Mouse (Mus musculus) testis, adult 2 months (tissue): ENCODE measurements around the gene Pigt. TPM values are rescaled to one million over a fixed set of nuclear protein-coding genes. Genes with fewer than 3 reads are reported as not detected.

Experiments used
- H3K27ac ChIP-seq: fragments of 200-500 bp; 2 replicates; pipeline ENCODE4 v1.5.1; 2012; ENCODE audit warnings: low read depth, low read length; ENCODE audit not compliant: control insufficient read depth, insufficient read depth
- H3K27me3 ChIP-seq: fragments of 200-500 bp; 2 replicates; pipeline ENCODE4 v1.6.1; 2012; ENCODE audit warnings: mild to moderate bottlenecking, low read length, moderate library complexity; ENCODE audit not compliant: control insufficient read depth, insufficient read depth
- H3K36me3 ChIP-seq: fragments of 200-500 bp; 2 replicates; pipeline ENCODE4 v1.6.1; 2012; ENCODE audit warnings: mild to moderate bottlenecking, low read length; ENCODE audit not compliant: control insufficient read depth, insufficient read depth
- H3K4me1 ChIP-seq: fragments of 200-500 bp; 2 replicates; pipeline ENCODE4 v1.6.1; 2012; ENCODE audit warnings: low read length; ENCODE audit not compliant: control insufficient read depth, insufficient read depth
- H3K4me3 ChIP-seq: fragments of 200-500 bp; 2 replicates; pipeline ENCODE4 v1.5.1; 2012; ENCODE audit warnings: low read depth, mild to moderate bottlenecking, low read length, moderate library complexity, mixed read lengths; ENCODE audit not compliant: control insufficient read depth
- CTCF ChIP-seq: fragments of 200-500 bp; IDR thresholded peaks from 2 replicates; pipeline ENCODE4 v1.5.1; 2012; ENCODE audit warnings: low read depth, mild to moderate bottlenecking, inconsistent platforms, low read length, moderate library complexity; ENCODE audit not compliant: control insufficient read depth, insufficient read depth, insufficient replicate concordance
- POLR2A ChIP-seq: fragments of 200-500 bp; IDR thresholded peaks from 2 replicates; pipeline ENCODE4 v1.6.1; 2012; ENCODE audit warnings: low read depth, mild to moderate bottlenecking, inconsistent platforms, low read length, moderate library complexity; ENCODE audit not compliant: control insufficient read depth
- polyA plus RNA-seq: library from polyadenylated mRNA; depleted of rRNA; stranded (reverse); fragments of >200 nt; gene quantifications from 2 replicates; pipeline ENCODE4 v1.2.3, GENCODE M21; 2012

Pigt gene
- polyA plus RNA-seq, 1 experiment: 85.6 TPM

DNA sequence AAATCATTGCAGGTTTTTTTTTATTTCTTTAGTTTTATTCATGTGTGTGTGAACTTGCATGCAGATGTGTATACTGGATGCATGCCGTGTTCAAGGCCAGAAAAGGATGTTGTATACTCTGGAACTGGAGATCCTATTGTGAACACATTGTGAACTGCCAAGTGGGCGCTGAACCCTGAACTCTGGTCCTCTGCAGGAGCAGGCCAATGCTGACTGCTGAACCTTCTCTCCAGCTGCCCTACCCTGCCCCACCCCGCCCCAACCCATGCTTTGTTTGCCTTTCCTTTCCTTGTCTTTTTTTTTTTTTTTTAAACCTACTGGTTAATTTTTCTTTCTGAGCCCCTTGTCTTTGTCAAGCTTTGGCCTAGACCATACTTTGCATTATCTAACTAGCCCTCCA lies 17.6 kb downstream of the Pigt start:
- no peaks in the 10 kb centered on the region for H3K36me3 ChIP-seq
- no peaks in the 10 kb centered on the region for H3K27me3 ChIP-seq
- no peak for TF ChIP-seq POLR2A
- H3K4me1 ChIP-seq: no peaks in the 10 kb centered on the region
- H3K27ac ChIP-seq: no peak overlapping the region
- no peak overlapping the region for H3K4me3 ChIP-seq

DNA sequence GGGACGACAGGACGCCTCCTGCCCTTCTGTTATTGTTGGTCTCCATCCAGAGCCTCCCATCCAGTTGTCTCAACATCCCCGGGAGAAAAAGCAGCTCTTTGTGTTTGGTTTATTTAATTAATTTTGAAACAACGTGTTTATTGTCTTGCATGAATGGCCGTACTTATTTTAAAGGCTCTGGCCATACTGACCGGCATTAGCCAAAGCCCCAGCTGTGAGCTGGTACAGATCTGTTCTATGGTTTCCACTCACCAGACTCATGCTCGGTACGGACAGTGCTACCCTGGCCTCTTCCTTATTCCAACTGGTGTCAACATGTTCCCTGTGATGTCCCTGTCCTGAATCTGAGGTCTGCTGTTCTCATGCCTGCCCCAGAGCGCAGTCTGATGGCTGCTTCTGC lies 18.6 kb downstream of the Pigt start:
- Histone ChIP-seq H3K4me3 (no peak overlapping the region), H3K4me1 (no peaks in the 10 kb centered on the region), H3K27me3 (no peaks in the 10 kb centered on the region), H3K27ac (no peak overlapping the region), H3K36me3 (no peaks in the 10 kb centered on the region)
- TF ChIP-seq CTCF (no peak), POLR2A (no peak)

DNA sequence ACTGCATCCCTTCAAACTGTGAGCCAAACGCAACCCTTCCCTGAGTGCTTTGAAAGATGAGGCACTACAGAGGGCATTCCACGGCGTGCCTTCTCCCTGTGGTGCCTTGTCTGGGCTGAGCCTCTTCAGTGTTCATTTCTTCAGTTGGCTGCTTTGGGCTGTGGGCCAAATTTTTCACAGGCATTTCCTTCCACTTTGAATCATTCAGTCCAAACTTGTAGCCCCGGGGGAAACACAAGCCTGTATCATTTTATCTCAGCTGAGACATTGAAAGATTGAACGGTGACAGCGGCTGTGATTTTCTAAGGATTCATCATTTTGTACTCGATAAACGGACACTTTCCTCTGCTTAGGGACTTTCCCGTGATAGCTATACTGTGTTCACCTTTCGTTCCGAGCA lies 19.3 kb downstream of the Pigt start:
- Histone ChIP-seq H3K27ac (no peak overlapping the region), H3K4me3 (no peak overlapping the region), H3K36me3 (no peaks in the 10 kb centered on the region), H3K4me1 (no peaks in the 10 kb centered on the region), H3K27me3 (no peaks in the 10 kb centered on the region)
- TF ChIP-seq CTCF (no peak), POLR2A (no peak)

DNA sequence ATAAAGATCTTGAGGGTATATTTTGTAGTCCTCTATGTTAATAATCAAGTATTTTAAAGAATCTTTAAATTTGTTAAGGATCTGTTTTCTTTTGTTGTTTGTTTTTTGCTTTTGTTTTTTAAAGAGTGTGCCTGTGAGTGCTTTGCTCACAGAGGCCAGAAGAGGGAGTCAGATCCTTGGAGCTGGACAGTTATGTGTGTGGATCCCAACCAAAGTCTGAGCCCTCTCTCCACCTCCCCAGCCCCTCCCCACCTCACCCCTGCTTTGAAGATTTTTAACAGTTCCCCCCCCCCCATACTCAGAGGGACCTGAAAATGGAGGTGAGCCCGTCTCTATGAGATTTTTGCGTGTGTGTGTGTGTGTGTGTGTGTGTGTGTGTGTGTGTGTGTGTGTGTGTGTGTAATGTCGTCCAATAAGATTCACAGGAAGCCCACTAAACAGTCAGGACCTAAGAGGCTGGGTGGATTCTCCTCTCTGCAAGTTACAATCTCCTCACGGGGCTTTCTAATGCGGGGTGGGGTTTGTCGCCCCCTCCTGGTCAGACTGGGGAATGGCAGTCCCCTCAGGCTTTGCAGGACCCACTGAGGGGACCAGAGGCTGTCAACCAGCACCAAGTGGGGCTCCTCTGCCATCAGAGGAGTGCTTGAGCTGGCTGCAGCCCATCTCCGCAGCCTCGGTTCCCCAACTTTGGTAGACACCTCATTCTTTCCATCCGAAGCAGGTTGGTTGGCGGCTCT lies 20.3 kb downstream of the Pigt start:
- Histone ChIP-seq H3K27ac (no peak overlapping the region), H3K27me3 (no peaks in the 10 kb centered on the region), H3K4me1 (no peaks in the 10 kb centered on the region), H3K4me3 (no peak overlapping the region), H3K36me3 (no peaks in the 10 kb centered on the region)
- TF ChIP-seq CTCF (peak; percentile 96), POLR2A (no peak)

DNA sequence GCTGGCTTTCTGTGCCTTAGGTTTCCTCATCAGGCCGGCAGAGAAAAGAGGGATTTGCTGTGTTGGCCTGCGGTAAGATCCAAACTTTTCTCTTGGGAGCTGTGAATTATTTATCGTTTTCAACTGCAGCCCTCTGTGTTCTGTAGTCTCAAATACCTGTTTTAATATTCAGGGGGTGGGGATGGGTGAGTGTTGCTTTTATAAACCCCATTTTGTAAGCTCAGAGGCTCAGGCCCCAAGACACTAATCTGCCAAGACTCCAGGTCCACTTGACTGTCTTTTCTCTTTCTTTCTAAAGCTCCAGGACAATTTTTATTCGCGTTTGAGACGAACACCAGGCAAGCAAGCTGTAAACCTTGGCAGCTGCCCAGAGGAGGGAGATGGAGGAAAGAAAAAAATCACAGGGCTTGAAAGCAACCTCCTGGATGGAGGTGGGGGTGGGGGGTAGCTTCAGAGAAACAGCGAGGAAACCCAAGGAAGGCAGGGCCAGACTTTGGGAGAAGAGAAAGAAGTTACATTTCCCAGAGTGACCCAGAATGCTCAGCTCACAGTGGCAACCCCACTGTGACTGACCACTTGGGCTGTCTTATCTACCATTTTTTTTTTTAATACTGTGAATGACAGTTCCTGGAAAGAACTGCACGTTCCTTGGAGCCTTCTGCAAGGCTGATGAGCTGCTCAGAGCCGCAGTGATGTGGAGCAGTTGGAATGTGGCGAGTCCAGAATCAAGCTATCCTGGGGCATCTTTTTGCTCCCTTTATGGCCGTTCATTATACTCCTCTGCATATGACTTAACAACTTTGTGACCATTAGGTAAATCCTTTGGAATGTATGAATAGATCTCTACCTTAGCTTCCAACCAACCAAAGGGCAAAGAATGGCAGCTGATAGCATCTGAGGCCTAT lies 21.2 kb downstream of the Pigt start:
- H3K27ac ChIP-seq: no peak overlapping the region
- H3K27me3 ChIP-seq: no peaks in the 10 kb centered on the region
- TF ChIP-seq POLR2A: no peak
- TF ChIP-seq CTCF: no peak
- no peaks in the 10 kb centered on the region for H3K36me3 ChIP-seq
- H3K4me3 ChIP-seq: no peak overlapping the region
- H3K4me1 ChIP-seq: no peaks in the 10 kb centered on the region

DNA sequence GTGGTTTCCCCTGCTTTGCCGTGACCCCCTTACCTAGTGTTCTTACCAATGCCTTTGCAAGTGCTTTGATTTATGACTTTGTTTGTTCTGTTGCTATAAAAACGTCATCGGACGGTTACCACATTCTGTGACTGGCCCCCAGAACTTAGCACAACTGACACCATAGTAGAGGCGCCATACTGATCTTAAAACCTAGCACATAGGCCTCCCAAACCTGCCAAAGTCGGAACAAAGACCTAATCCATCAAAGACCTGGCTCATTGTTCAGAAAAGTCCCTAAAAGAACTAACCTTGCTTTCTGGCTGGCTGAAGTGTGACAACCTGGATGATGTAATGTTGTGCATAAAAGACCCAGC lies 21.8 kb downstream of the Pigt start:
- H3K36me3 ChIP-seq: no peaks in the 10 kb centered on the region
- no peaks in the 10 kb centered on the region; the same call in 1 of the 2 replicates for H3K4me1 ChIP-seq
- H3K27me3 ChIP-seq: no peaks in the 10 kb centered on the region
- no peak for TF ChIP-seq POLR2A
- no peak for TF ChIP-seq CTCF
- H3K27ac ChIP-seq: no peak overlapping the region
- H3K4me3 ChIP-seq: no peak overlapping the region

DNA sequence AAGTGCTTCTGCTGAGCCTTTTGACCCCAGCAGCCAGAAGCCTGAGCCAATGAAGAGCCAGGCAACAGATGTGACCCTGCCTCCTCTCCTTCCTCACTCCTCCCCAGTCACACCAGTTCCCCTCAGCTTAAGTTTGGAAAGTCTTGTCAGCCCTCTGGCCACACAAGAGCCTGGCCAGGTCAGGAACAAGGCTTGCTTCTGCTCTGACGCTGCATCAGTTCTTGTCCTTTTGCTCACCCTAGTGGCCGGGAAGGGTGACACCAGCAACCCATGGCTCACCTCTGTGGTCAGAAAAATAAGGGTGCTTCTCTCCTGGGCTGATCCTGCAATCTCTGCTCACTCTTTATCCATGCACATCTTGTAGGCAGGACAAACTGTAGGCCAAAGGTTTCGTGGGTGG lies 23.5 kb downstream of the Pigt start:
- no peak overlapping the region for H3K4me3 ChIP-seq
- H3K27me3 ChIP-seq: no peaks in the 10 kb centered on the region
- TF ChIP-seq CTCF: peak; percentile 70; the same call in 1 of the 2 replicates
- no peak for TF ChIP-seq POLR2A
- no peaks in the 10 kb centered on the region for H3K36me3 ChIP-seq
- H3K4me1 ChIP-seq: no peaks in the 10 kb centered on the region; the same call in 1 of the 2 replicates
- no peak overlapping the region for H3K27ac ChIP-seq
